Mouse (Mus musculus) erythroid progenitor cell, adult 5-6 weeks (primary cell): Measurements from ENCODE around the gene Zfp354c. TPM values are rescaled to one million over a fixed set of nuclear protein-coding genes. Genes with fewer than 3 reads are reported as not detected.

Experiments
- total RNA-seq, 2 experiments: library from RNA; stranded (forward) in 1 of 2; stranded (reverse) in 1 of 2; fragments of 150-400 nt in 1 of 2; fragments of 186-747, 209-891 nt in 1 of 2; gene quantifications; 2 replicates each; pipeline versions ENCODE4 v1.2.3 to v1.2.4; 2015 to 2017; ENCODE audit warnings: low replicate concordance in 2 of 2

Gene Zfp354c
- total RNA-seq, 2 experiments from 2014 or later: not detected

Other genes with a start within 250 kb of the Zfp354c start
- 0.36 and 0.42 TPM in 2 replicates for gene Adamts2, start 225.6 kb downstream of the Zfp354c start, total RNA-seq (2015; ENCODE audit: low replicate concordance)
- gene Adamts2, start 225.6 kb downstream of the Zfp354c start, total RNA-seq (2017; ENCODE audit: low replicate concordance): 0.39 TPM in 1 of 2 replicates, not detected in the other
- gene Zfp879, start 13.8 kb upstream of the Zfp354c start, total RNA-seq (2015; ENCODE audit: low replicate concordance): not detected in 2 replicates
- not detected in 2 replicates for gene Zfp879, start 13.8 kb upstream of the Zfp354c start, total RNA-seq (2017; ENCODE audit: low replicate concordance)
- gene Grm6, start 23.0 kb upstream of the Zfp354c start, total RNA-seq (2015; ENCODE audit: low replicate concordance): not detected in 2 replicates
- gene Grm6, start 23.0 kb upstream of the Zfp354c start, total RNA-seq (2017; ENCODE audit: low replicate concordance): not detected in 2 replicates
- gene Zfp454, start 59.9 kb upstream of the Zfp354c start, total RNA-seq (2015; ENCODE audit: low replicate concordance): not detected in 2 replicates
- not detected in 2 replicates for gene Zfp454, start 59.9 kb upstream of the Zfp354c start, total RNA-seq (2017; ENCODE audit: low replicate concordance)
- gene Zfp2, start 88.4 kb upstream of the Zfp354c start, total RNA-seq (2015; ENCODE audit: low replicate concordance): not detected in 2 replicates
- not detected in 2 replicates for gene Zfp2, start 88.4 kb upstream of the Zfp354c start, total RNA-seq (2017; ENCODE audit: low replicate concordance)
- not detected in 2 replicates for gene Zfp354b, start 103.9 kb upstream of the Zfp354c start, total RNA-seq (2015; ENCODE audit: low replicate concordance)
- not detected in 2 replicates for gene Zfp354b, start 103.9 kb upstream of the Zfp354c start, total RNA-seq (2017; ENCODE audit: low replicate concordance)
- gene 4933414I15Rik, start 116.0 kb upstream of the Zfp354c start, total RNA-seq (2015; ENCODE audit: low replicate concordance): not detected in 2 replicates
- not detected in 2 replicates for gene 4933414I15Rik, start 116.0 kb upstream of the Zfp354c start, total RNA-seq (2017; ENCODE audit: low replicate concordance)
- gene Prop1, start 126.0 kb upstream of the Zfp354c start, total RNA-seq (2015; ENCODE audit: low replicate concordance): not detected in 2 replicates
- not detected in 2 replicates for gene Prop1, start 126.0 kb upstream of the Zfp354c start, total RNA-seq (2017; ENCODE audit: low replicate concordance)
- gene Olfr1378, start 138.8 kb upstream of the Zfp354c start, total RNA-seq (2015; ENCODE audit: low replicate concordance): not detected in 2 replicates
- gene Olfr1378, start 138.8 kb upstream of the Zfp354c start, total RNA-seq (2017; ENCODE audit: low replicate concordance): not detected in 2 replicates
- gene Olfr1377, start 154.2 kb upstream of the Zfp354c start, total RNA-seq (2015; ENCODE audit: low replicate concordance): not detected in 2 replicates
- not detected in 2 replicates for gene Olfr1377, start 154.2 kb upstream of the Zfp354c start, total RNA-seq (2017; ENCODE audit: low replicate concordance)
- not detected in 2 replicates for gene Olfr51, start 175.9 kb upstream of the Zfp354c start, total RNA-seq (2015; ENCODE audit: low replicate concordance)
- gene Olfr51, start 175.9 kb upstream of the Zfp354c start, total RNA-seq (2017; ENCODE audit: low replicate concordance): not detected in 2 replicates
- not detected in 2 replicates for gene Olfr54, start 186.5 kb upstream of the Zfp354c start, total RNA-seq (2015; ENCODE audit: low replicate concordance)
- not detected in 2 replicates for gene Olfr54, start 186.5 kb upstream of the Zfp354c start, total RNA-seq (2017; ENCODE audit: low replicate concordance)
- not detected in 2 replicates for gene Olfr1375, start 220.4 kb upstream of the Zfp354c start, total RNA-seq (2015; ENCODE audit: low replicate concordance)
- gene Olfr1375, start 220.4 kb upstream of the Zfp354c start, total RNA-seq (2017; ENCODE audit: low replicate concordance): not detected in 2 replicates
- gene Zfp354a, start 231.5 kb upstream of the Zfp354c start, total RNA-seq (2015; ENCODE audit: low replicate concordance): not detected in 2 replicates
- gene Zfp354a, start 231.5 kb upstream of the Zfp354c start, total RNA-seq (2017; ENCODE audit: low replicate concordance): not detected in 2 replicates